Mouse (Mus musculus) lung, embryonic 15.5 days (tissue): ENCODE results near the gene Dnmt1. TPM values are rescaled to one million over a fixed set of nuclear protein-coding genes. Genes with fewer than 3 reads are reported as not detected.

Experiments
- ATAC-seq: fragments of 200-750 bp; cut with Nextera tagmentation; 2 replicates; pipeline ENCODE4 v1.8.0; 2017; ENCODE audit warnings: moderate number of reproducible peaks, borderline replicate concordance; ENCODE audit not compliant: low FRiP score, low TSS enrichment; ENCODE audit errors: extremely low read depth
- H3K27ac ChIP-seq: fragments of 300-500 bp; sonication (generic); 2 replicates; pipeline ENCODE4 v1.5.1; 2015; ENCODE audit warnings: moderate library complexity, mild to moderate bottlenecking, inconsistent platforms
- H3K27me3 ChIP-seq: fragments of 300-500 bp; sonication (generic); 2 replicates; pipeline ENCODE4 v1.6.1; 2015; ENCODE audit warnings: inconsistent platforms
- H3K36me3 ChIP-seq: fragments of 300-500 bp; sonication (generic); 2 replicates; pipeline ENCODE4 v1.6.1; 2015; ENCODE audit warnings: inconsistent platforms
- H3K4me1 ChIP-seq: fragments of 300-500 bp; sonication (generic); 2 replicates; pipeline ENCODE4 v1.6.1; 2015; ENCODE audit warnings: inconsistent platforms
- H3K4me2 ChIP-seq: fragments of 300-500 bp; sonication (generic); 2 replicates; pipeline ENCODE4 v1.6.1; 2015; ENCODE audit warnings: inconsistent platforms, mild to moderate bottlenecking, moderate library complexity
- H3K4me3 ChIP-seq: fragments of 300-500 bp; sonication (generic); 2 replicates; pipeline ENCODE4 v1.5.1; 2015; ENCODE audit warnings: mild to moderate bottlenecking, inconsistent platforms
- H3K9ac ChIP-seq: fragments of 300-500 bp; sonication (generic); 2 replicates; pipeline ENCODE4 v1.6.1; 2015; ENCODE audit warnings: inconsistent platforms
- H3K9me3 ChIP-seq: fragments of 300-500 bp; sonication (generic); 2 replicates; pipeline ENCODE4 v1.6.1; 2016; ENCODE audit warnings: inconsistent platforms
- WGBS: fragments of 180-500 bp; shearing (Covaris S2); methylation state at CpG from one replicate; pipeline ENCODE4 v1.1.7; 2015; 5-methylcytosine and 5-hydroxymethylcytosine counted together
- microRNA-seq: library from miRNA; unstranded; fragments of <30 nt; microRNA quantifications from one replicate; pipeline ENCODE4, GENCODE M21; 2016
- polyA plus RNA-seq: library from polyadenylated mRNA; unstranded; fragments of >200 nt; fragmentation: Nextera tagmentation; extraction: Ambion mirVana; gene quantifications from 2 replicates; pipeline ENCODE4 v1.2.1, GENCODE M21; 2015

The Dnmt1 gene
- polyA plus RNA-seq, 1 experiment from 2014 or later: 104 TPM

GRCm38 (mm10) chr9:20873521-20873920 is 86.2 kb downstream of the Dnmt1 start:
- Histone ChIP-seq H3K27ac (no peak overlapping the region), H3K36me3 (peaks cover 3% of the 10 kb centered on the region; the same call in 1 of the 2 replicates), H3K4me2 (no peak overlapping the region), H3K4me1 (peaks cover 8% of the 10 kb centered on the region), H3K9me3 (no peaks in the 10 kb centered on the region), H3K9ac (no peak overlapping the region), H3K4me3 (no peak overlapping the region), H3K27me3 (peaks cover 21% of the 10 kb centered on the region)
- no peak for ATAC-seq
- 83% methylated on average over 12 of the region's 12 CpGs for WGBS

- WGBS: 78% methylated on average over 9 of the region's 10 CpGs
- Histone ChIP-seq H3K36me3 (peaks cover 3% of the 10 kb centered on the region; the same call in 1 of the 2 replicates), H3K9me3 (no peaks in the 10 kb centered on the region), H3K9ac (no peak overlapping the region), H3K4me2 (no peak overlapping the region), H3K4me3 (no peak overlapping the region), H3K27me3 (peaks cover 26% of the 10 kb centered on the region), H3K4me1 (peaks cover 12% of the 10 kb centered on the region), H3K27ac (no peak overlapping the region)
- ATAC-seq: no peak
Observed at GRCm38 (mm10) chr9:20872991-20873390, 86.7 kb downstream of the Dnmt1 start.

GRCm38 (mm10) chr9:20870211-20871173 is 89.2 kb downstream of the Dnmt1 start:
- H3K4me3 ChIP-seq: no peak overlapping the region
- 71% methylated on average over 12 of the region's 12 CpGs for WGBS
- H3K4me1 ChIP-seq: peaks cover 8% of the 10 kb centered on the region; the same call in 1 of the 2 replicates
- peaks cover 38% of the 10 kb centered on the region for H3K27me3 ChIP-seq
- no peak overlapping the region for H3K27ac ChIP-seq
- H3K9ac ChIP-seq: no peak overlapping the region
- H3K9me3 ChIP-seq: no peaks in the 10 kb centered on the region
- no peak overlapping the region for H3K4me2 ChIP-seq
- no peak for ATAC-seq
- peaks cover 3% of the 10 kb centered on the region; the same call in 1 of the 2 replicates for H3K36me3 ChIP-seq

- H3K4me3 ChIP-seq: peak overlapping the region; percentile 67
- H3K27me3 ChIP-seq: peaks cover 38% of the 10 kb centered on the region
- peaks cover 3% of the 10 kb centered on the region; the same call in 1 of the 2 replicates for H3K36me3 ChIP-seq
- H3K4me1 ChIP-seq: peaks cover 8% of the 10 kb centered on the region; the same call in 1 of the 2 replicates
- peak overlapping the region; percentile 85 for H3K4me2 ChIP-seq
- ATAC-seq: no peak
- peak overlapping the region; percentile 54; the same call in 1 of the 2 replicates for H3K9ac ChIP-seq
- no peak overlapping the region for H3K27ac ChIP-seq
- WGBS: 4% methylated on average over 19 of the region's 19 CpGs
- no peaks in the 10 kb centered on the region for H3K9me3 ChIP-seq
Observed at GRCm38 (mm10) chr9:20869246-20869645, 90.4 kb downstream of the Dnmt1 start.

- 4% methylated on average over 53 of the region's 53 CpGs for WGBS
- Histone ChIP-seq H3K4me3 (peak within 1 kb of the TSS; percentile 67), H3K27me3 (peaks cover 38% of the 10 kb centered on the region), H3K27ac (no peak within 1 kb of the TSS), H3K36me3 (peaks cover 3% of the 10 kb centered on the region; the same call in 1 of the 2 replicates), H3K4me1 (peaks cover 8% of the 10 kb centered on the region; the same call in 1 of the 2 replicates), H3K9me3 (no peaks in the 10 kb centered on the region), H3K9ac (peak within 1 kb of the TSS; percentile 54), H3K4me2 (peak within 1 kb of the TSS; percentile 85)
- peak; percentile 55 for ATAC-seq
Observed at GRCm38 (mm10) chr9:20868448-20869001, 91.2 kb downstream of the Dnmt1 start, which contains the start of gene A230050P20Rik. TSS of gene A230050P20Rik (plus strand) at chr9:20868642.

- 52% methylated on average over 3 of the region's 3 CpGs for WGBS
- peaks cover 8% of the 10 kb centered on the region; the same call in 1 of the 2 replicates for H3K4me1 ChIP-seq
- no peak overlapping the region for H3K9ac ChIP-seq
- no peak for ATAC-seq
- H3K27me3 ChIP-seq: peaks cover 38% of the 10 kb centered on the region
- H3K4me2 ChIP-seq: no peak overlapping the region
- no peaks in the 10 kb centered on the region for H3K9me3 ChIP-seq
- no peak overlapping the region for H3K4me3 ChIP-seq
- H3K36me3 ChIP-seq: peaks cover 3% of the 10 kb centered on the region; the same call in 1 of the 2 replicates
- no peak overlapping the region for H3K27ac ChIP-seq
Observed at GRCm38 (mm10) chr9:20866879-20867278, 92.8 kb downstream of the Dnmt1 start.

- peaks cover 5% of the 10 kb centered on the region for H3K27me3 ChIP-seq
- H3K27ac ChIP-seq: no peak overlapping the region
- no peak overlapping the region for H3K4me2 ChIP-seq
- no peak overlapping the region for H3K9ac ChIP-seq
- WGBS: 45% methylated on average over 4 of the region's 4 CpGs
- no peak overlapping the region for H3K4me3 ChIP-seq
- no peaks in the 10 kb centered on the region for H3K4me1 ChIP-seq
- H3K36me3 ChIP-seq: no peaks in the 10 kb centered on the region
- no peak for ATAC-seq
- no peaks in the 10 kb centered on the region for H3K9me3 ChIP-seq
Observed at GRCm38 (mm10) chr9:20862225-20862624, 97.5 kb downstream of the Dnmt1 start.

- Histone ChIP-seq H3K4me2 (no peak overlapping the region), H3K27me3 (peaks cover under 1% of the 10 kb centered on the region), H3K36me3 (no peaks in the 10 kb centered on the region), H3K9ac (no peak overlapping the region), H3K4me1 (no peaks in the 10 kb centered on the region), H3K4me3 (no peak overlapping the region), H3K9me3 (no peaks in the 10 kb centered on the region), H3K27ac (no peak overlapping the region)
- no peak for ATAC-seq
- 6% methylated on average over 4 of the region's 4 CpGs for WGBS
Observed at GRCm38 (mm10) chr9:20861821-20862220, 97.9 kb downstream of the Dnmt1 start.

- Histone ChIP-seq H3K27me3 (no peaks in the 10 kb centered on the region), H3K4me3 (no peak overlapping the region), H3K36me3 (no peaks in the 10 kb centered on the region), H3K4me1 (no peaks in the 10 kb centered on the region), H3K4me2 (no peak overlapping the region), H3K9ac (no peak overlapping the region), H3K9me3 (no peaks in the 10 kb centered on the region), H3K27ac (no peak overlapping the region)
- 41% methylated on average over 6 of the region's 6 CpGs for WGBS
- no peak for ATAC-seq
Observed at GRCm38 (mm10) chr9:20859926-20860325, 99.8 kb downstream of the Dnmt1 start.

Small RNAs within 50 kb of the gene (microRNA-seq; reads per million reads assigned to microRNA genes)
- gene Mir7081: 0.56 reads per million

Other genes with a start within 250 kb of the Dnmt1 start
- 2.7 and 2.8 TPM in 2 replicates for gene Olfm2, start 213.5 kb downstream of the Dnmt1 start, polyA plus RNA-seq
- gene Col5a3, start 144.8 kb downstream of the Dnmt1 start, polyA plus RNA-seq: 0.99 and 1.4 TPM in 2 replicates
- not detected in 2 replicates for gene Rdh8, start 141.4 kb downstream of the Dnmt1 start, polyA plus RNA-seq
- 15.7 and 18.6 TPM in 2 replicates for gene A230050P20Rik, start 91.2 kb downstream of the Dnmt1 start, polyA plus RNA-seq
- 2.8 and 3.4 TPM in 2 replicates for gene Angptl6, start 80.2 kb downstream of the Dnmt1 start, polyA plus RNA-seq
- gene Ppan, start 71.7 kb downstream of the Dnmt1 start, polyA plus RNA-seq: 67.3 and 71.3 TPM in 2 replicates
- gene Eif3g, start 61.3 kb downstream of the Dnmt1 start, polyA plus RNA-seq: 281 and 294 TPM in 2 replicates
- 63.4 and 65.2 TPM in 2 replicates for gene S1pr2, start 16.9 kb upstream of the Dnmt1 start, polyA plus RNA-seq
- gene Mrpl4, start 42.9 kb upstream of the Dnmt1 start, polyA plus RNA-seq: 157 and 160 TPM in 2 replicates
- gene Icam1, start 56.1 kb upstream of the Dnmt1 start, polyA plus RNA-seq: 55.1 and 57.5 TPM in 2 replicates
- 2.4 and 2.9 TPM in 2 replicates for gene Icam4, start 69.5 kb upstream of the Dnmt1 start, polyA plus RNA-seq
- gene Icam5, start 72.2 kb upstream of the Dnmt1 start, polyA plus RNA-seq: 0.17 and 0.23 TPM in 2 replicates
- 0.76 and 2.1 TPM in 2 replicates for gene Zglp1, start 107.2 kb upstream of the Dnmt1 start, polyA plus RNA-seq
- 0.29 and 0.47 TPM in 2 replicates for gene Gm49373, start 113.2 kb upstream of the Dnmt1 start, polyA plus RNA-seq
- gene Fdx1l, start 113.7 kb upstream of the Dnmt1 start, polyA plus RNA-seq: 55.3 and 56.9 TPM in 2 replicates
- gene Gm38431, start 132.1 kb upstream of the Dnmt1 start, polyA plus RNA-seq: 2.4 and 2.5 TPM in 2 replicates
- 62.0 and 65.4 TPM in 2 replicates for gene Raver1, start 132.1 kb upstream of the Dnmt1 start, polyA plus RNA-seq
- gene Tyk2, start 171.4 kb upstream of the Dnmt1 start, polyA plus RNA-seq: 12.7 and 15.6 TPM in 2 replicates
- 316 and 319 TPM in 2 replicates for gene Cdc37, start 190.1 kb upstream of the Dnmt1 start, polyA plus RNA-seq
- gene Pde4a, start 205.8 kb upstream of the Dnmt1 start, polyA plus RNA-seq: 8.6 and 9.3 TPM in 2 replicates